Mouse (Mus musculus): Measurements from ENCODE around the gene Gm11562.

Gm11562 gene

GRCm38 (mm10) chr11:99583245-99583704 is 37.0 kb downstream of the Gm11562 start, which contains the start of gene Krtap1-4:
Gene Krtap1-4, minus strand, starts transcription at chr11:99583654.
- no peak for DNase-seq (ENCODE audit: low spot score)

- no peak for DNase-seq (ENCODE audit: low spot score)
These were observed 38.7 kb downstream of the Gm11562 start for GRCm38 (mm10) chr11:99581564-99581963.

GRCm38 (mm10) chr11:99581051-99581450 is 39.2 kb downstream of the Gm11562 start:
- no peak for DNase-seq (ENCODE audit: low spot score)

- no peak for DNase-seq (ENCODE audit: low spot score)
These were observed 39.6 kb downstream of the Gm11562 start, which contains the start of gene Krtap1-5 for GRCm38 (mm10) chr11:99580636-99581035. Gene Krtap1-5, minus strand, starts transcription at chr11:99581016.

- DNase-seq (ENCODE audit: low spot score), result peak; percentile 7
These were observed 46.1 kb downstream of the Gm11562 start for GRCm38 (mm10) chr11:99574106-99574505.

- DNase-seq (ENCODE audit: low spot score), result no peak
These were observed 47.1 kb downstream of the Gm11562 start for GRCm38 (mm10) chr11:99573164-99573563.
